Mouse (Mus musculus): ENCODE results near the gene Slc22a16. TPM values are rescaled to one million over a fixed set of nuclear protein-coding genes. Genes with fewer than 3 reads are reported as not detected.
A peak's percentile ranks its signal among the peaks of the same experiment; 100 is the strongest.

Slc22a16 gene
- polyA plus RNA-seq, 1 experiment from 2014 or later, result not detected

GRCm38 (mm10) chr10:40629140-40629539 lies 59.0 kb downstream of the Slc22a16 start:
- ATAC-seq (ENCODE audit: insufficient read depth, low FRiP score, low read depth), result no peak
- no peak overlapping the region for H3K4me3 ChIP-seq (replicated peaks)
- H3K9me3 ChIP-seq, result no peaks in the 10 kb centered on the region
- WGBS, result 79% methylated on average over 7 of the region's 7 CpGs
- no peak overlapping the region for H3K27ac ChIP-seq
- no peak overlapping the region for H3K4me2 ChIP-seq
- no peaks in the 10 kb centered on the region for H3K4me1 ChIP-seq
- no peaks in the 10 kb centered on the region for H3K36me3 ChIP-seq
- H3K9ac ChIP-seq, result no peak overlapping the region
- no peaks in the 10 kb centered on the region for H3K27me3 ChIP-seq (replicated peaks)

GRCm38 (mm10) chr10:40629656-40630311 lies 59.6 kb downstream of the Slc22a16 start, which contains the start of gene Ddo:
TSS of gene Ddo (plus strand) at chr10:40630011.
- Histone ChIP-seq H3K9me3 (no peaks in the 10 kb centered on the region), H3K4me3 (replicated peaks) (no peak within 1 kb of the TSS), H3K36me3 (no peaks in the 10 kb centered on the region), H3K27me3 (replicated peaks) (no peaks in the 10 kb centered on the region), H3K4me1 (no peaks in the 10 kb centered on the region), H3K4me2 (peak within 1 kb of the TSS; percentile 7; the same call in 1 of the 2 replicates), H3K27ac (no peak within 1 kb of the TSS), H3K9ac (no peak within 1 kb of the TSS)
- peak; percentile 70; the same call in 1 of the 2 replicates for ATAC-seq (ENCODE audit: insufficient read depth, low FRiP score, low read depth)
- WGBS, result 38% methylated on average over 8 of the region's 8 CpGs

- Histone ChIP-seq H3K9me3 (no peaks in the 10 kb centered on the region), H3K4me3 (replicated peaks) (no peak overlapping the region), H3K27me3 (replicated peaks) (no peaks in the 10 kb centered on the region), H3K27ac (no peak overlapping the region), H3K4me1 (no peaks in the 10 kb centered on the region), H3K9ac (no peak overlapping the region), H3K36me3 (no peaks in the 10 kb centered on the region), H3K4me2 (no peak overlapping the region)
- WGBS, result 57% methylated on average over 5 of the region's 5 CpGs
- ATAC-seq (ENCODE audit: insufficient read depth, low FRiP score, low read depth), result no peak
Observed at GRCm38 (mm10) chr10:40630457-40630856, 60.3 kb downstream of the Slc22a16 start.

- Histone ChIP-seq H3K4me1 (no peaks in the 10 kb centered on the region), H3K4me2 (no peak overlapping the region), H3K36me3 (no peaks in the 10 kb centered on the region), H3K27ac (no peak overlapping the region), H3K9ac (no peak overlapping the region), H3K4me3 (replicated peaks) (no peak overlapping the region), H3K9me3 (no peaks in the 10 kb centered on the region), H3K27me3 (replicated peaks) (no peaks in the 10 kb centered on the region)
- 85% methylated on average over 9 of the region's 9 CpGs for WGBS
- ATAC-seq (ENCODE audit: insufficient read depth, low FRiP score, low read depth), result no peak
Observed at GRCm38 (mm10) chr10:40630961-40631360, 60.8 kb downstream of the Slc22a16 start.

GRCm38 (mm10) chr10:40632087-40632486 lies 62.0 kb downstream of the Slc22a16 start:
- no peak overlapping the region for H3K4me3 ChIP-seq (replicated peaks)
- no peak overlapping the region for H3K9ac ChIP-seq
- ATAC-seq (ENCODE audit: insufficient read depth, low FRiP score, low read depth), result no peak
- H3K9me3 ChIP-seq, result no peaks in the 10 kb centered on the region
- WGBS, result 91% methylated on average over 3 of the region's 3 CpGs
- H3K27ac ChIP-seq, result no peak overlapping the region
- H3K27me3 ChIP-seq (replicated peaks), result no peaks in the 10 kb centered on the region
- H3K4me1 ChIP-seq, result no peaks in the 10 kb centered on the region
- no peaks in the 10 kb centered on the region for H3K36me3 ChIP-seq
- no peak overlapping the region for H3K4me2 ChIP-seq

- H3K27ac ChIP-seq, result 0 out of 2 replicates have a peak overlapping the region, but pooled peaks have one; percentile 6
- H3K9me3 ChIP-seq, result no peaks in the 10 kb centered on the region
- H3K9ac ChIP-seq, result no peak overlapping the region
- peaks cover 8% of the 10 kb centered on the region; the same call in 1 of the 2 replicates for H3K4me1 ChIP-seq
- 32% methylated on average over 10 of the region's 10 CpGs for WGBS
- H3K27me3 ChIP-seq (replicated peaks), result no peaks in the 10 kb centered on the region
- H3K36me3 ChIP-seq, result no peaks in the 10 kb centered on the region
- H3K4me3 ChIP-seq (replicated peaks), result no peak overlapping the region
- no peak overlapping the region for H3K4me2 ChIP-seq
- no peak for ATAC-seq (ENCODE audit: insufficient read depth, low FRiP score, low read depth)
Observed at GRCm38 (mm10) chr10:40637331-40637730, 67.2 kb downstream of the Slc22a16 start.

GRCm38 (mm10) chr10:40638276-40638675 lies 68.1 kb downstream of the Slc22a16 start:
- H3K27ac ChIP-seq, result no peak overlapping the region
- no peaks in the 10 kb centered on the region for H3K27me3 ChIP-seq (replicated peaks)
- no peak overlapping the region for H3K4me3 ChIP-seq (replicated peaks)
- 62% methylated on average over 7 of the region's 7 CpGs for WGBS
- H3K9ac ChIP-seq, result no peak overlapping the region
- peaks cover 8% of the 10 kb centered on the region; the same call in 1 of the 2 replicates for H3K4me1 ChIP-seq
- no peaks in the 10 kb centered on the region for H3K9me3 ChIP-seq
- ATAC-seq (ENCODE audit: insufficient read depth, low FRiP score, low read depth), result no peak
- no peaks in the 10 kb centered on the region for H3K36me3 ChIP-seq
- no peak overlapping the region for H3K4me2 ChIP-seq

GRCm38 (mm10) chr10:40638823-40639819 lies 69.0 kb downstream of the Slc22a16 start:
- H3K9ac ChIP-seq, result no peak overlapping the region
- no peaks in the 10 kb centered on the region for H3K27me3 ChIP-seq (replicated peaks)
- 70% methylated on average over 26 of the region's 26 CpGs for WGBS
- H3K4me1 ChIP-seq, result peaks cover 8% of the 10 kb centered on the region; the same call in 1 of the 2 replicates
- no peak for ATAC-seq (ENCODE audit: insufficient read depth, low FRiP score, low read depth)
- no peak overlapping the region for H3K4me3 ChIP-seq (replicated peaks)
- no peak overlapping the region for H3K4me2 ChIP-seq
- peak overlapping the region; percentile 18; the same call in 1 of the 2 replicates for H3K27ac ChIP-seq
- H3K9me3 ChIP-seq, result no peaks in the 10 kb centered on the region
- H3K36me3 ChIP-seq, result no peaks in the 10 kb centered on the region

- Histone ChIP-seq H3K9me3 (no peaks in the 10 kb centered on the region), H3K27ac (no peak overlapping the region), H3K4me1 (peaks cover 8% of the 10 kb centered on the region; the same call in 1 of the 2 replicates), H3K27me3 (replicated peaks) (no peaks in the 10 kb centered on the region), H3K36me3 (no peaks in the 10 kb centered on the region), H3K9ac (no peak overlapping the region), H3K4me3 (replicated peaks) (no peak overlapping the region), H3K4me2 (no peak overlapping the region)
- WGBS, result 89% methylated on average over 4 of the region's 4 CpGs
- no peak for ATAC-seq (ENCODE audit: insufficient read depth, low FRiP score, low read depth)
Observed at GRCm38 (mm10) chr10:40640406-40640805, 70.3 kb downstream of the Slc22a16 start.

- 81% methylated on average over 7 of the region's 7 CpGs for WGBS
- Histone ChIP-seq H3K9ac (no peak overlapping the region), H3K9me3 (no peaks in the 10 kb centered on the region), H3K36me3 (no peaks in the 10 kb centered on the region), H3K27me3 (replicated peaks) (no peaks in the 10 kb centered on the region), H3K4me1 (peaks cover 8% of the 10 kb centered on the region; the same call in 1 of the 2 replicates), H3K27ac (no peak overlapping the region), H3K4me3 (replicated peaks) (no peak overlapping the region), H3K4me2 (no peak overlapping the region)
- ATAC-seq (ENCODE audit: insufficient read depth, low FRiP score, low read depth), result no peak
Observed at GRCm38 (mm10) chr10:40641901-40642300, 71.8 kb downstream of the Slc22a16 start.

GRCm38 (mm10) chr10:40643126-40643525 lies 73.0 kb downstream of the Slc22a16 start:
- Histone ChIP-seq H3K27me3 (replicated peaks) (no peaks in the 10 kb centered on the region), H3K4me3 (replicated peaks) (no peak overlapping the region), H3K36me3 (no peaks in the 10 kb centered on the region), H3K9me3 (no peaks in the 10 kb centered on the region), H3K4me2 (no peak overlapping the region), H3K4me1 (peaks cover 7% of the 10 kb centered on the region; the same call in 1 of the 2 replicates), H3K27ac (no peak overlapping the region), H3K9ac (no peak overlapping the region)
- no peak for ATAC-seq (ENCODE audit: insufficient read depth, low FRiP score, low read depth)
- WGBS, result 74% methylated on average over 5 of the region's 5 CpGs

- no peak for ATAC-seq (ENCODE audit: insufficient read depth, low FRiP score, low read depth)
- Histone ChIP-seq H3K36me3 (no peaks in the 10 kb centered on the region), H3K9me3 (no peaks in the 10 kb centered on the region), H3K4me2 (no peak overlapping the region), H3K27ac (no peak overlapping the region), H3K27me3 (replicated peaks) (no peaks in the 10 kb centered on the region), H3K4me3 (replicated peaks) (no peak overlapping the region), H3K4me1 (no peaks in the 10 kb centered on the region), H3K9ac (no peak overlapping the region)
- 36% methylated on average over 9 of the region's 9 CpGs for WGBS
Observed at GRCm38 (mm10) chr10:40644456-40644855, 74.3 kb downstream of the Slc22a16 start.
